Mouse (Mus musculus): ENCODE measurements at regions not wholly inside any gene's neighbourhood (a gene's known extent, or its start where the extent isn't known, plus 50 kb on each side); places are given as distances from the start of the nearest gene placed in this dataset.
"Not testable (repeated sequence)": the region's sequence is repeated elsewhere in the genome, so short reads cannot be mapped to it uniquely, and the experiment has no call there.

DNA sequence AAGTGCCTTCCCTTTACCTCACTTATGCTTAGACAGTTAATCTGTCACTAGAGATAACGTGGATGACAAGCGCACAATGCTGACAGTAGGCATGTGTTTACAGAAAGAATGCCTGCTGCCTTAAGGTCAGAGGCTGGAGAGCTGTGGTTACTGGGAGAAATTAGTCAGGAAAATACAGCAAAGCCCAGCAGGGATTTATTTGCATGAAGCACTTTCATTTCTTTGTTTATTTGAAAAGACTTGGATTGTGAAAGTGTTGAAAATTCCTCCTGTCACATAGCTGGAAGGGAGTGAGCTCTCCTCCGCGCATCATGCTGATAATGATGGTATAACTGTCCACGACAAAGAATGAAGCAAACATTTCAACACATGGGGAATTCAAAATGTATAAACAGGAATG lies 237.5 kb upstream of the Speer4f2 start:
- no peak for ATAC-seq (ENCODE audit: low FRiP score, low TSS enrichment)
- H3K9me3 ChIP-seq (ENCODE audit: low read length), result no peaks in the 10 kb centered on the region
- no peak overlapping the region for H3K27ac ChIP-seq (ENCODE audit: low read length)
- H3K27me3 ChIP-seq (ENCODE audit: insufficient read depth, low read length), result no peaks in the 10 kb centered on the region
- 49% methylated on average over 5 of the region's 5 CpGs for WGBS
- H3K36me3 ChIP-seq (ENCODE audit: insufficient read depth, low read length), result no peaks in the 10 kb centered on the region
- no peak overlapping the region for H3K4me2 ChIP-seq (replicated peaks; ENCODE audit: low read depth, low read length)
- no peak overlapping the region for H3K4me3 ChIP-seq (ENCODE audit: low read length)
- H3K4me1 ChIP-seq (ENCODE audit: insufficient read depth, low read length), result peaks cover 5% of the 10 kb centered on the region; the same call in 1 of the 2 replicates
- H3K9ac ChIP-seq (replicated peaks; ENCODE audit: low read length), result no peak overlapping the region

GRCm38 (mm10) chr5:17141555-17141954 lies 231.4 kb upstream of the Speer4f2 start:
- ATAC-seq (ENCODE audit: low FRiP score, low TSS enrichment), result peak; percentile 92
- Histone ChIP-seq H3K36me3 (ENCODE audit: insufficient read depth, low read length) (no peaks in the 10 kb centered on the region), H3K4me3 (ENCODE audit: low read length) (no peak overlapping the region), H3K4me1 (ENCODE audit: insufficient read depth, low read length) (no peaks in the 10 kb centered on the region), H3K27ac (ENCODE audit: low read length) (peak overlapping the region; percentile 56; the same call in 1 of the 2 replicates), H3K27me3 (ENCODE audit: insufficient read depth, low read length) (no peaks in the 10 kb centered on the region), H3K9me3 (ENCODE audit: low read length) (no peaks in the 10 kb centered on the region), H3K4me2 (replicated peaks; ENCODE audit: low read depth, low read length) (no peak overlapping the region), H3K9ac (replicated peaks; ENCODE audit: low read length) (no peak overlapping the region)

DNA sequence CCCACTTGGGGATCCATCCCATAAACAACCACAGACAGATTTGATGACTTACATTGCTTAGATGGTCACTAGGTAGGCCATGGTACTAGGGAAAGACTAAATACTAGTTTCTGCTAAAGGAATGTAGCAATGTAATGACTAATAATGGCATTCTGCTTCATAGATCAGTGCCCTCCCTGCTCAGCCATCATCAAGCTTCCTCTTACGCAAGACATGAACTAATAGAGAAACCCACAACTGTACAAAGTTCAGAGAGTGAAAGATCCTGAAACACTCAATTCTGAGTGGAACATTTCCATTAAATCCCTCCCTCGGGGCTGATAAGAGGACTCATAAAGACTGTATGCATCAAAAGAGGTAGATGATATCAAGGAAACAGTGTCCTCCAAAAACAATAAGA lies 198.4 kb upstream of the Speer4f2 start:
- no peak overlapping the region for H3K27ac ChIP-seq (ENCODE audit: low read length)
- no peaks in the 10 kb centered on the region for H3K36me3 ChIP-seq (ENCODE audit: insufficient read depth, low read length)
- H3K4me2 ChIP-seq (replicated peaks; ENCODE audit: low read depth, low read length), result no peak overlapping the region
- no peak overlapping the region for H3K4me3 ChIP-seq (ENCODE audit: low read length)
- ATAC-seq (ENCODE audit: low FRiP score, low TSS enrichment), result no peak
- H3K9me3 ChIP-seq (ENCODE audit: low read length), result no peaks in the 10 kb centered on the region
- H3K9ac ChIP-seq (replicated peaks; ENCODE audit: low read length), result no peak overlapping the region
- no peaks in the 10 kb centered on the region for H3K27me3 ChIP-seq (ENCODE audit: insufficient read depth, low read length)
- WGBS, result 78% methylated on average over 2 of the region's 2 CpGs
- H3K4me1 ChIP-seq (ENCODE audit: insufficient read depth, low read length), result no peaks in the 10 kb centered on the region

DNA sequence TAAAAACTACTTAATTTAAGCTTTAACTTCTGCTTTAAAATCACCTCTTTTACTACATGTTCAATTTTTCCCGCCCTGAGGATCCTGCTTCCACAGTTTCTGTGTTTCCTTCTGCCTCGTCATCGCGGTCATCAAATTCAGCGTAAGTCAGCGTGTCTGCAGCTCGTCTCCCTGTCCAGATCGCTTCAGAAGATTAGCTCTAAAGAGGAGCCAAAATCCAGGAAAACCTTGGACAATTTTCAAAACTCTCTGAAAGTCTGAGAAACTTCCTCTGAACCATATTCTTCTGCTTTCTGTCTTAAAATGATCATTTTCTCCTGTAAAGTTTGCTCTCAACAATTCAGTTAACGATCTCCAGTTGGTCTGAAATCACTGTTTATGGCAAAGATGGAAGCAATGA lies 196.2 kb upstream of the Speer4f2 start:
- no peak for ATAC-seq (ENCODE audit: low FRiP score, low TSS enrichment)
- H3K4me1 ChIP-seq (ENCODE audit: insufficient read depth, low read length), result no peaks in the 10 kb centered on the region
- H3K27ac ChIP-seq (ENCODE audit: low read length), result no peak overlapping the region
- no peak overlapping the region for H3K4me2 ChIP-seq (replicated peaks; ENCODE audit: low read depth, low read length)
- no peaks in the 10 kb centered on the region for H3K27me3 ChIP-seq (ENCODE audit: insufficient read depth, low read length)
- H3K9ac ChIP-seq (replicated peaks; ENCODE audit: low read length), result no peak overlapping the region
- 66% methylated on average over 9 of the region's 9 CpGs for WGBS
- H3K4me3 ChIP-seq (ENCODE audit: low read length), result no peak overlapping the region
- no peaks in the 10 kb centered on the region for H3K36me3 ChIP-seq (ENCODE audit: insufficient read depth, low read length)
- no peaks in the 10 kb centered on the region for H3K9me3 ChIP-seq (ENCODE audit: low read length)

DNA sequence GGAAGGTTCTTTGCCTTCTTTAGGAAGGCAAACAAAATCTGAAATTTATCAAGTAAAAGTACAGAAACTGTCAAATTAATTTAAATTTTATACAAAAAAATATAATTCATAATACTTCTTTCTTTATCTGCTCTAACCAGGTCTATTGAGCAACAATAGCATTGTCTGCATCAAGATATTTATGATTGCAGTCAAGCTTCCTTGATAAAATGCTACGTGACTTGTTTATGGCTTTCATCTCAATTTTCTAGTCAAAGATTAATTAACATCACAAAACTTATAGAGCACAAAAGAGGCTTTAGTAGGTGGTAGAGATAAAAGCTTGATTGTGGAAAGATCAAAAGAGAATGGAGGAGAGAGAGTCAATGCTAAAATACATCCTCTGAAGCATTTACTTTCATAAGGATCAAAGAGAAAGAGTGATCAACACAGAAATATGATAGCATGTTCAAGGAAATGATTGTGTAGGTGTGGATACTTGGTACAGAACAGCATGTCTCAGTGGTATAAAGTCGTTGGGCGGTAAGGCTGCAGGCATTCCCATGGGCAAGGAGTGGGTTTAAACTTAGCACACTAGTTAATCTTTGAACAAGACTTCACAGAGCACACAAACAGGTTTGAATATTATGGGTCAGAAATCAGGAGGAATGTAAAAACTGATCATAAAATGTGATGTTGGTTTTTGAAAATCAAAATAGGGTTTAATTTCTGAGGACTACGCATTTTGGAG lies 164.3 kb upstream of the Speer4f2 start:
- WGBS, result 59% methylated on average over 4 of the region's 4 CpGs
- Histone ChIP-seq H3K9me3 (ENCODE audit: low read length) (no peaks in the 10 kb centered on the region), H3K36me3 (ENCODE audit: insufficient read depth, low read length) (no peaks in the 10 kb centered on the region), H3K27ac (ENCODE audit: low read length) (peak overlapping the region; percentile 55; the same call in 1 of the 2 replicates), H3K27me3 (ENCODE audit: insufficient read depth, low read length) (no peaks in the 10 kb centered on the region), H3K4me2 (replicated peaks; ENCODE audit: low read depth, low read length) (no peak overlapping the region), H3K9ac (replicated peaks; ENCODE audit: low read length) (no peak overlapping the region), H3K4me1 (ENCODE audit: insufficient read depth, low read length) (0 out of 2 replicates have a peak, but pooled peaks cover 2% of the 10 kb centered on the region), H3K4me3 (ENCODE audit: low read length) (no peak overlapping the region)
- ATAC-seq (ENCODE audit: low FRiP score, low TSS enrichment), result peak; percentile 92

DNA sequence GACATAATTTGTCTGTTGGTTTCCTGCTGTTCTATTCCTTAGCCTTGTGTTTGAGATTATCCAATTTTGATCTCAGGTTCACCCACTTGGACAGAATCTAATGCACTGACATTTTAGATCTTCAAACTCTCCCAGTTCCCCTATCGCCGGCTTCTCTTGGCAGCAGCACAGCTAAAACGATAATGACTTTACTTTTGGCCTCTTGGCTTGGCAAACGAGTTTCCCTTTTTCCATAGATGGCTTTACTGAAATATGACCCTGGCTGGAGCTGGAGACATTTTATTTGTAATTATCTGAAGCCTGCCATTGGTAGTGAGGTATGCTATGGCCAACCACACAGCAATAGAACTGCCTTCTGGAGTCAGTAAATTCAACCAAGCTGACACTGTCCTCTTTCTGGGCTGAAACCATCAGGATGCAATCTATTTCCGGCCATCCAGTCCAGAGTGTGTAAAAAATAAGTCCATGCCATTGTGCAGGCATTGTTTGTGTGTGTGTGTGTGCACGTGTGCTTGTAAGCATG lies 162.2 kb upstream of the Speer4f2 start:
- ATAC-seq (ENCODE audit: low FRiP score, low TSS enrichment), result no peak
- 0 out of 2 replicates have a peak, but pooled peaks cover 2% of the 10 kb centered on the region for H3K4me1 ChIP-seq (ENCODE audit: insufficient read depth, low read length)
- H3K4me3 ChIP-seq (ENCODE audit: low read length), result no peak overlapping the region
- H3K4me2 ChIP-seq (replicated peaks; ENCODE audit: low read depth, low read length), result no peak overlapping the region
- H3K27ac ChIP-seq (ENCODE audit: low read length), result 0 out of 2 replicates have a peak overlapping the region, but pooled peaks have one; percentile 6
- H3K36me3 ChIP-seq (ENCODE audit: insufficient read depth, low read length), result no peaks in the 10 kb centered on the region
- 49% methylated on average over 6 of the region's 6 CpGs for WGBS
- H3K27me3 ChIP-seq (ENCODE audit: insufficient read depth, low read length), result no peaks in the 10 kb centered on the region
- no peak overlapping the region for H3K9ac ChIP-seq (replicated peaks; ENCODE audit: low read length)
- H3K9me3 ChIP-seq (ENCODE audit: low read length), result no peaks in the 10 kb centered on the region

- H3K27ac ChIP-seq (ENCODE audit: low read length); H3K36me3 ChIP-seq (ENCODE audit: insufficient read depth, low read length); H3K4me1 ChIP-seq (ENCODE audit: insufficient read depth, low read length); H3K4me2 ChIP-seq (replicated peaks; ENCODE audit: low read depth, low read length); H3K4me3 ChIP-seq (ENCODE audit: low read length); H3K9me3 ChIP-seq (ENCODE audit: low read length); H3K27me3 ChIP-seq (ENCODE audit: insufficient read depth, low read length); H3K9ac ChIP-seq (replicated peaks; ENCODE audit: low read length); ATAC-seq (ENCODE audit: low FRiP score, low TSS enrichment): not testable (repeated sequence)
- 82% methylated on average over 1 of the region's 1 CpGs for WGBS
Measured at GRCm38 (mm10) chr5:17223542-17223941, 149.4 kb upstream of the Speer4f2 start.

DNA sequence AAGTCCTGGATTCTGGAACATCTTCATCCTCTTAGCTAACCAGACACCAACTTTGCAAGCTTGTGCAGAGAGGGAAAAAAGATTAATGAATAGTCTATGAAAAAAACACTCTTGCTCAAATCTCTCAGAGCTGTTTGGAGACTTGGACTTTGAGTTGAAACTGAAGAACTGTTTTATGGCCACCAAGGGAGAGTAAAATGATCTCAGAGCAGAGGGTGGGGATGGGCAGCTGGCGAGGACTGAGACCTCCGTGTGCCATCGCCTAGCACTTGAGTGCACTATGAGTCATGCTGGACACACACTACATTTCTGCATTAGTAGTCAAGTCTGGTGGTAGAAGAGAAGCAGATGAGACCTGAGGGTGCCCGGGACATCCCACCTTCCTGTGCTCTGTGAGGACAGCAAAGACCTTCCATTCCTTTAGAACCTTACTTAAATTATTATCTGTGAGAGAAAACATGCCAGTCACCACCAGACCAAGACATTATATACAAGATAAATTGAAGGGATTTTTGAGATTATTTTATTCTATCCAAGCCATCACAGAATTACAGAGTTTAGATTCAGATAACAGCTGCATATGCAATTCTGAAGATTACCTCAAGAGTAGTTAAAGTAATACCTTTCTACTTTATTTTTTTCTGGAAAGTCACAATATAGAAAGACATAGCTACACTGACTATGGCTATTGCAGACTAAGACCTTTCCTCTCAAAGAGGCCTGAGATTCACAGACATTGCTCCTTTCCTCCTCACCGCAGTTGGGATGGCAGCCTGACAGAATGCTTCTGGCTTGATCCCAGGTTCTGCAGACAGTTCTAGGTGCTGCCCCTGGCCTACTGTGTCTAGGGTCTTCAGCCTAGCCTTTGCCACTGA lies 125.0 kb upstream of the Speer4f2 start:
- H3K27ac ChIP-seq (ENCODE audit: low read length), result no peak overlapping the region
- no peaks in the 10 kb centered on the region for H3K36me3 ChIP-seq (ENCODE audit: insufficient read depth, low read length)
- H3K9ac ChIP-seq (replicated peaks; ENCODE audit: low read length), result no peak overlapping the region
- no peaks in the 10 kb centered on the region for H3K27me3 ChIP-seq (ENCODE audit: insufficient read depth, low read length)
- H3K4me2 ChIP-seq (replicated peaks; ENCODE audit: low read depth, low read length), result no peak overlapping the region
- no peak for ATAC-seq (ENCODE audit: low FRiP score, low TSS enrichment)
- no peak overlapping the region for H3K4me3 ChIP-seq (ENCODE audit: low read length)
- H3K9me3 ChIP-seq (ENCODE audit: low read length), result no peaks in the 10 kb centered on the region
- H3K4me1 ChIP-seq (ENCODE audit: insufficient read depth, low read length), result no peaks in the 10 kb centered on the region
- WGBS, result 47% methylated on average over 5 of the region's 5 CpGs

GRCm38 (mm10) chr5:17260541-17261325 lies 112.2 kb upstream of the Speer4f2 start:
- Histone ChIP-seq H3K36me3 (ENCODE audit: insufficient read depth, low read length) (no peaks in the 10 kb centered on the region), H3K4me3 (ENCODE audit: low read length) (no peak overlapping the region), H3K9ac (replicated peaks; ENCODE audit: low read length) (no peak overlapping the region), H3K4me2 (replicated peaks; ENCODE audit: low read depth, low read length) (no peak overlapping the region), H3K9me3 (ENCODE audit: low read length) (no peaks in the 10 kb centered on the region), H3K27ac (ENCODE audit: low read length) (no peak overlapping the region), H3K27me3 (ENCODE audit: insufficient read depth, low read length) (no peaks in the 10 kb centered on the region), H3K4me1 (ENCODE audit: insufficient read depth, low read length) (no peaks in the 10 kb centered on the region)
- WGBS, result 68% methylated on average over 2 of the region's 2 CpGs
- ATAC-seq (ENCODE audit: low FRiP score, low TSS enrichment), result no peak
